Mouse (Mus musculus) mature B cell (primary cell): ENCODE data around the gene Jade2.

Experiments used
- in situ Hi-C: fragments of 300-500 bp; cut with MboI; formaldehyde crosslinking; loops from 2 replicates; pipeline ENCODE4 v1.14.3; 2019

The Jade2 gene

DNA sequence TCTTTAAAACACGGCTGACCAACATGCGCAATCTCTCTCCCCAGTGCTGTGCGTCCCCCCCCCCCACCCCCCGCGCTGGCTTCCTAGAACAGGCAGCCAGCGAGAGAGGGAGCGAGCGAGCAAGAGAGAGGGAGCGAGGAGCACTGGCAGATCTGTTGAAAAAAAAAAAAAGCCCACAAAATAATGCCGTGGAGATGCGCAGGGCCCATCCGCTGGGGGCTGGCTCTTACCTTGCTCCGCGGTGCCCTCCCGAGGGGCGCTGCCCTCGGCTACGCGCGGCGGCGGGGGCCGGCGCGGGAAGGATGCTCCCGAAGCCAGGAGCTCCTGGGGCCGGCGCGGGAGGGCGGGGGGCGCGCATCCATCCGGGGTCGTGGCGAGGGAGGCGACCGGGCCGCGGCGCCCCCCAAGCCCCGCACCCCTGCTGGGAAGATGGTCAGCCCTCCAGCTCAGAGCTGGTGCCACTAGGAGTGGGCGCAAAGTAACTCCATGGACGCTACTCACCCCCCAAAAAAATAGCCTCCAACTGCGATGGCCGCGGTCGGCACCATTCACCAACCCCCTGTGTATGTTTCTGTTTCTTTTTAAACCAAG lies at the start of gene Jade2:
TSS of gene Jade2 (minus strand) at position 573 of the 591 bp plus-strand sequence.
- in situ Hi-C loops = no loop called here

DNA sequence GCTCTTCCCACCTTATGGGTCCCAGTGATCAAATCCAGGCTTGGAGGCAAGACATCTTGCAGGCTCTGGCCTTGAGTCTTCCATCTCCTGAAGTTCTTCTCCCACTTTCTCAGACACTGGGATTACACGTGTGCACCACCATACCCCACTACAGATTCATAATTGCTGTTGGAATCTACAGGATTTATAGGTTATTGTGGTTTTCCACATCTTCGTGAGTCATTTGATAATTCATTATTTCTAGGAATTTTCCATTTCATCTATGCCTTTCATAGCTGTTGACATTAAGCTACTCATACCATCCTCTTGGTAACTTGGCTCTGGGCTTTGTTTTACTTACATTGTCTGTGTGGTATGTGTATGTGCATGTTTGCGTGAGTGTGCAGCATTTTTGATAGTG lies 46.8 kb upstream of the Jade2 start:
- in situ Hi-C loops = no loop called here

DNA sequence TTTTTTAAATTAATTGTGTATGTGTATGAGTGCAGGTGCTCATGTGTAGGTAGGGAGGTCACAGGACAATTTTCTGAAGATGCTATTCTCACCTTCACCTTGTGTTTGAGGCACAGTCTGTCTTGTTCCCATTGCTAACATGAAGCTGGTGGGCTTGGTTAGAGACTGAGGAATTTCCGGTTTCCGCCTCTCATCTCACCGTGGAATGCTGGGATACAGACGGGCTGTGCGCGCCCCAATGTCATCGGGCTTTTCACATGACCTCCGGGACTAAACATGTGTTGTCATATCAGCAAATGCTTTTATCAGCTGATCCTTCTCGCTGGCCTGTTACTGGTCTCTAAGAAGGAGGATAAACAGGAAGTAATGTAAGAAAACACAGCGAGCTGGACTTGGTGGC lies 42.2 kb upstream of the Jade2 start:
- in situ Hi-C loops = no loop called here

DNA sequence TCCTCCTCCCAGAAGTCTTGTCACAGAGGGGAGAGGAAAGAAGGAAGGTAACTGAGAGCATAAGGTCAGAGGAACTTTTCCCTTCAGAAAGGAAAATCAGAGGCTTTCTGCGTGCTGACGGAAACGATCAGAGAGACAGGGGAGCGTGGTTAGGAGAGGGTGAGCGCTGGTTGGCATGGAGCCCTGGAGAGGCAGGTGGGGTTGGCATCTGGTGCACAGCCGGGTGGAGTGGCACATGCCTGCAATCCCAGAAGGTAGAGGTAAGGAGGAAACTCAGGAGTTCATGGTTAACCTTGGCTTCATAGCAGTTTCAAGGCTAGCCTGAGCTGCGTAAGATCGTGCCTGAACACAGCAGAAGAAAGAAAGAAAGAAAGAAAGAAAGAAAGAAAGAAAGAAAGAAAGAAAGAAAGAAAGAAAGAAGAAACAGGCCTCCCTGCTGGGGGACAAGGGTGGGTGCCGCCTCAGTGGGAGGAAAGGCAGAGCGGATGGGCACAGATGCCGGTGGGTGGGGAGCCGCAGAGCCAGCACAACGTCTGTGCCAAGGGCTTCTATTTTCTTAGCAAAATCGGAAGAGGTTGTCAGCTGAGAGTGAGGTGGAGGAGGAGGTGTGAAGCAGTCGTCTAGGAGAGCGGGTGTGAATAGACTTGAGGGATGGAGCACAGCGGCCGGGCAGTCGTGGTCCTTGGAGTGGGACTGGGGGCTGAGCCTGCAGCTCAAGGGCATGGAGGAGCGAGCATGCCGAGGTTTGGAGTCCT lies 41.0 kb upstream of the Jade2 start:
- in situ Hi-C loops = no loop called here

DNA sequence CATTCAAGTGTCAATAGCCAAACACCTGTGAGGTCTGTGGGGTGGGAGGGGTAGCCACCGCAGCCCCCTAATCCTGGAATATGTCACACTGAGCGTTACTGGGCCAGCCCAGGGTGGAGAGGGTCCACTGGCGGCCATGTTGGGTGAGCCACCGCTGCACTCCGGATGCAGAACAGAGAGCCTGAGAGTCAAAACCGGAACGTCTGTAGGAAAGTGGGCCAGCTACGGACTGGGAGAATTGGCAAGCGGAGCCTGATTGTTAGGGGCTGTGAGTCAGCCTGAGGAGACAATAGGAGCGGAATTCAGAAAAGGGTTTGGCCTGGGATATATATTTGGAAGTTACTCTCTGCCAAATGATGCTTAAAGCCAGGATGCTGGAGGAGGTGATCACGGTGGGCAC lies 39.9 kb upstream of the Jade2 start:
- in situ Hi-C loops = no loop called here

DNA sequence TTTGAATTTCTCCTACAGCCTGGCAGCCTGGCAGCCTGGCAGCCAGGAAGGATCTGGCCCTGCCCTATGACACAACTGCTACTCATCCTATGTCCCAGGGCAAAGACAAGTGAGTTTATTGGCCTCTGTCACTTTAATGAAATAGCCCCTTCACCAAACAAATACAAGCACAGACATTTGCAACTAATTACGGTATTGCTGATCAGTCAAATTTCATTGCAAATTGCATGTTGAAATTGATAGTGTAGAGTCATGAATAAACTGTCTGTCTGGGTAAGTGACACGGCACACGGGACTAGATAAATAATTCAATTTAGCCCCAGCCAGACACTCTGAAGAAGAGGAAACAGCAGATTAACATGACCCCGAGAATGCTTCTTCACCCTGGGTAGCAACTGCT lies 38.6 kb upstream of the Jade2 start:
- in situ Hi-C loops = no loop called here

DNA sequence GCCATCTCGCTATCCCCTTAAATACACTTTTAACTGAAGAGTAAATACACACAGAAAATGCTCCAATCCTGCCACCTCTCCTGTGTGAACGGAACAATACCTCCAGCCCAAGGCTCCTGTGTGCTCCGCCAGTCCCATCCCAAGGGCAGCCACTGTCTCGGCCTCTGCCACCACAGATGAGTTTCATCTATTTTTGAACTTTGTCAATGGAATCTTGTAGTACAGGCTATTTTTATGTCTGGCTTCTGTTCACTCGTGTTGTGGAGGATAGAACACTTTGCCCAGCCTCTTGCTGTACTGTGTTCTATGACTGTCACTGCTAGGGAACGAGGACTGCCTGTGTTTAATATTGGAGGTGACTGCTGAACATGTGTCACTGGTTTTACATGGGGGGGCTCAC lies 28.2 kb upstream of the Jade2 start:
- in situ Hi-C loops = no loop called here

DNA sequence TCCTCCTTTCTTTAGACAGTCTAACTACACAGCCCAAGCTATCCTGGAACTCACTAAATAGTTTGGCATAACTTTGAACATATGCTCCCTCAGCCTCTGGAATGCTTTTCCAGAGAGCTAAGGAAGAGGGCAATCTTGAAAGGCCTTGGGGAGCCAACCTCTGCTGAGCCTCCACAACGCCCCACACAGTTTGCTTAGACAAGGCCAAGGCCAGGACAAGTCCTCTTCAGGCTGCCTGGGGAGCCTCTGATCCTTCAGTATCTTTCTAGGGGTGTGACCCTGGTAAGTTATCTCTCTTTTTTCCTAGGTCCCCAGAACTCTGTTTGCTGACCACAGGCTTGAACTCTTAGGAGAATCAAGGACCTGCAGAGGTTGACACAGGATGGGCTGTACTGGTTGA lies 26.6 kb upstream of the Jade2 start:
- in situ Hi-C loops = no loop called here

DNA sequence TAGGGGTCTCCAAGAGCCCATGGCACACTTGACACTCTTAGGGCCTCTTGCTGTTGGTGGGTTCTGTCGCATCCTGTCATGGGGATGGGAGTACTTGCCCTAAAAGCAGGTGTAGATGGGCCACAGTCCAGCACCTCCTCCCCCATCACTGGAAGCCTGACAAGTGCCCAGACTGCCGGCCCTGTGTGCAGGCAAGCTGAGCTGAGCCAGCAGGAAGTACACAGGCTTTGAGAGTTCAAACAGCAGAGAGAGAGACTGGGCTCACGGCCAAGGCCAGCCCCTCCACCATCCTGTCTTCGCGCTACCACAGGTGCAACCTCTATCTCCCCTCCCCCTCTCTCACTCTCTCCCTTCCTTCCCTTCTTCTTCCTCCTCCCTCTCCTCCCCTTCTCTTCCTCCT lies 26.2 kb upstream of the Jade2 start:
- in situ Hi-C loops = no loop called here

DNA sequence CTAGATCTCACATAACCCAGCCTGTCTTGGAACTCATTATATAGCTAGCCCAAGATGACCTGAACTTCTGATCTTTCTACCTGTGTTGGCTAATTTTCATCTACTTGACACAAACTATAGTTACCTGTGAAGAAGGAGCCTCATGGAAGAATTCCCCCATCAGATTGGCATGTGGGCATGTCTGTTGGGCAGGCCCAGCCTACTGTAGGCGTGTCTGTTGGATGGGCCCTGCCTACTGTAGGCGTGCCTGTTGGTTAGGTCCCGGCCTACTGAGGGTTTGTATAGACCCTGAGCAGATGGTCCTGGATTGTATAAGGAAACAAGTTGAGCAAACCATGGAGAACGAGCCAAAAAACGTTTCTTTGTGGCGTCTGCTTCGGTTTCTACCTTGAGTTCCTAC lies 24.3 kb upstream of the Jade2 start:
- in situ Hi-C loops = no loop called here

DNA sequence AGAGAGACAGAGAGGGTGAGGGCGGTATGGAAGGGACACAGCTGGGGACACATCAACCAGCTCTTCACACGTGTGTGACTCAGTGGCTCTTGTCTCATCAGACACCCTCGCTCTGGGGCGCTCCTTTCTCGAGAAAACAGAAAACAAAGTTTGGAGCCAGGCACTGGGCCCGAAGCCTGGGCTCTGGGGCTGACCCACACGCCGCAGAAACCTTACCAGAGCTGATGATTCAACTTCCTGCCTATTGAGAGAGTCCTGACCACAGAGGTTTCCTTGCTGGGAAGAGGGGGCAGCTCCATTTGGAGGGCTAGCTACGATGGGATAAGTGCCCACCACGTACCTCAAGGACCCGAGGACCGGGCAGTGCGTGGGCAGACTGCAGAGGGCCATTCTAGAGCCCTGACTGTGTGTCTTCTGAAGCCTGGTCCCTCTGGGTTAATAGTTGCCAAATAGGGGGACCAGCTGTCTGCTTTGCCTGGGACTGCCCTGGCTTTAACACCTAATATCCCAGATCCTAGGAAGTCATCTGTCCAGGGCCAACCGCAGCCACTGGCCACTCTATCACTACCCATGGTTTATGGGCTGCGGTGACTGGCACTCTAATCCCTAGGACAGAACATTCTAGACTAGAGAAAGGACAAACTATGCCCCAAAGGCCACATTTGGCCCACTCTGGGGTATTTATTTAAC lies 23.7 kb upstream of the Jade2 start:
- in situ Hi-C loops = no loop called here

DNA sequence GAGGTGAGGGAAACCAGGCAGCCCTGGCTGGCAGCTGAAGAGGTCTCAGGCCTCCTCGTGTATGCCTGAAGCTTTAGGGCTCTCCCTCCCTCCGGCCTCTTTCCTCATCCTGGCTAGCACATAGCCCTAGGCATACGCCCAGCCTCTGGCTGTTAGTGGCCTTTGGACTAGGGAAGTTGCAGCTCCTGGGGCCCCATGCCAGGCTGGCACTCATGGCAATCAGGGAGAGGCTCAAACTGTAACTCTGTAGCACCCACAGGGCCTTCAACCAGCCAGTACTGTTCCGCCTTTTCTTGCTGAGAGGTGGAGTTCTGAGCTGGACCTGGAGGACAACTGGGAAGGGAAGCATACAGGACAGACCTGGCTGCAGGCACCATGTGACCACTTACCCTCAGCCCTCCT lies 19.5 kb upstream of the Jade2 start:
- in situ Hi-C loops = no loop called here

DNA sequence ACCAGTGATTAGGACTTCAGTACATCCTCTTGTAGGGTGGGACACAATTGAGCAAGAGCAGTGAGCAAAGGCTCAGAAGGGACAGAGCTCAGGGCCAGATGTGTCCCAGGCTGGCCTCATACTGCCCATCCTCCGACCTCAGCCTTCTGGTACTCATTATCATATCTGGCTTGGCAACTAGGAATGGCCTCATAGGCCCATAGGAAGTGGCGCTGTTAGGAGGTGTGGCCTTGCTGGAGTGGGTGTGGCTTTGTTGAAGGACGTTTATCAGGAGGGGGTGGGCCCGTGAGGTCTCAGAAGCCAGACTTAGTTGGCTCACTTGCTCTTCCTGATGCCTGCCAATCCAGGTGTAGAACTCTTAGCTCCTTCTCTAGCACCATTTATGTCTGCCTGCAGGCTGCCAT lies 18.3 kb upstream of the Jade2 start:
- in situ Hi-C loops = no loop called here

DNA sequence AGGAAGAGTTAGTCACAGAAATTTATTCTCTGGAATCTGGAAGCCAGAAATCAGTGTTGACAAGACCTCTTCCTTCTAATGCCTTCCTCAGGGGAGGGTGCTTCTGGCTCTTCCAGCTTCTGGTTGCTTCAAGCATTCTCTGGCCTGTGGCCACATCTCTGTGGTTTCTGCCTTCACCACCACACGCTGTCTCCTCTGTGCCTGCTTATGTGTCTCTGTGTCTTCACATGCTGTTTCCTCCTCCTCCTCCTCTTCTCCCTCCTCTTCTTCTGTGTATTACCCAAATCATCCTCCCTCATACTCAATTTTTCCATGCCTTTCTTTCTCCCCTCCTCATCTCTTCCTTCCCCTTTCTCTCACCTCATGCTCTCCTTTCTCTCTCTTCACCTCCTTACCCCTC lies 17.6 kb upstream of the Jade2 start:
- in situ Hi-C loops = no loop called here

DNA sequence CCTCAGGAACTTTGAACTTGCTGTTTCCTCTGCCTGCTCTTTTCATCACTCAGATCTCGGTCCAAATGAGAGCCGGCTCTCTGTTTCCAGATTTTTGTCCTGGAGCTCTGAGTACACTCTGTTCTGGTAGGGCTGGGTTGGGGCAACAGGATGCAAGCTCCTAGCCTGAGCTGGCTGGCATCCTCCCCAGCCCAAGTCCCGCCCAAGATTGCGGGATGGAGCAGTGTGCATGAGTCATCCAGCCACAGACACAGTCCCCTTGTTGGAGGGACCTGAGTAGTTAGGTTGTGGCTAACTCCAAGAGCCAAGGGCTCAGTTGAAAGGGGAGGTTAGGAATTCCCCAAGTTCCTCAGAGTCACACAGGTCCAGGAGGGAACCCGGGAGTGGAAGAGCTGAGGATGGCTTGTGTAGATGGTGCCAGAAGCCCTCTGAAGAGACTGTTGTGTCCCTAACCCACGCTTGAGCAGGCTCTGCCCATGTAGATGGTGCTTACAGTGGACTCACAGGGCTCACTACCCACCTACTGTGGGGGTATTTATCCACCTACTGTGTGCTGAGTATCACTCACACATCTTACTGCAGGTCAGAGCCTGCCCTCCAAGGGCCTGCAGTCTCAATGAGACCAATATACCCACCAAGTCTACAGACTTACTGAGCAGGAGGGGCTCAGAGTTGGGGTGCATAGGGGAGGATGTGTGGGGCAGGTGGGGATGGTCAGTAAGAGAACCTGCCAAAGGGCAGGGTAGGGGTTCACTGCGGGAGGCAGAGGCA lies 17.0 kb upstream of the Jade2 start:
- in situ Hi-C loops = no loop called here

DNA sequence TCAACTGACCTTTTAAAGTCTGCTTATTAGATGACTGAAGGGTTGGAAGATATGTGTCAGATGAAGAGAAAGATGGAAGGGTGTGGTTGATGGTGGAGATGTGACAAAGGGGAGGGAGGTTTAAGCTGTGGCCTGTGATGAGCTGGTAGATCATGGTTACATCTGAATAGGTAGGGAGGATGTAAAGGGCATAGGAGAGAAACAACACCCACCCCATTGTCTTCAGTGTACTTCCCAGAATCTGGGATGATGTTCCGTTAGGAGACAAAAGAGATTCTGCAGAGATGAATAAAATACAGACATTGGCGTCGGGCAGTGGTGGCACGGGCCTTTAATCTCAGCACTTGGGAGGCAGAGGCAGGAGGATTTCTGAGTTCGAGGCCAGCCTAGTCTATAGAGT lies 15.7 kb upstream of the Jade2 start:
- in situ Hi-C loops = no loop called here

DNA sequence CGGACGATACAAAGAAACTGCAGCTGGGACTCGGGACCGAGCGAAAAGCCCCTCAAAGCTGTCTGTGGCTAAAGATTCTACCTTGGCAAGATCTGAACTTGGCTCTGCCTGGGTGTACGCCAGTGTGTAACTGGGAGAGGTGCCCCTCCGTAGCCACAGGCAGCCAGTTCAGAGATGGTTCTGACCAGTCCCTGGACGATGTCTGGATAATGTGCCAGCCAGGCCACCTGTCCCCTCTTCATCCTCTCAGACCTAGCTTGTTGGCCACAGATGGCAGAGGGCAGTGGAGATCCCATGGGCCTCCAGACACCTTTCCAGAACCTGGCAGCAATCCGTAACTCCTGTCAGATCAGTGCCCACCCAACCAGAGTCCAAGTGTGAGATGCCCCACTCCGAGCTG lies 9.8 kb upstream of the Jade2 start:
- in situ Hi-C loops = no loop called here

DNA sequence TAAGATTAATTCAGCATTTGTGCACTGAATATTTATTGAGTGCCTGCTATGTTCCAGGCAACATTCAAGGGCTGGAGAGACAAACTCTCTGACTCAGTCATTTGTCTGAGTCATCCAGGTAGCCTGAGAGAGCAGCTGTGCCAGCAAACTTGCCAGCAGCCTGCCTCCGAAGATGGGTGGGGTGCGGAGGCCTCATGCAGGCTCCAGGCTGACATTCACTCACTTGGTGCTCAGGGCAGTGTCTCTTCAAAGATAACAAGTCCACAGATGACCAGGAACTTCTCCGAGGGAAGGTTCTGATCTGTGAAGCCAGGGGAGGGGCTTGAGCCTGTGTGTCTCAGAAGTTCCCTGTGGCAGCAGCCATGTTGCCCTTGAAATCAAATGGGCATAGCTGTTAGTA lies 8.6 kb upstream of the Jade2 start:
- in situ Hi-C loops = no loop called here

DNA sequence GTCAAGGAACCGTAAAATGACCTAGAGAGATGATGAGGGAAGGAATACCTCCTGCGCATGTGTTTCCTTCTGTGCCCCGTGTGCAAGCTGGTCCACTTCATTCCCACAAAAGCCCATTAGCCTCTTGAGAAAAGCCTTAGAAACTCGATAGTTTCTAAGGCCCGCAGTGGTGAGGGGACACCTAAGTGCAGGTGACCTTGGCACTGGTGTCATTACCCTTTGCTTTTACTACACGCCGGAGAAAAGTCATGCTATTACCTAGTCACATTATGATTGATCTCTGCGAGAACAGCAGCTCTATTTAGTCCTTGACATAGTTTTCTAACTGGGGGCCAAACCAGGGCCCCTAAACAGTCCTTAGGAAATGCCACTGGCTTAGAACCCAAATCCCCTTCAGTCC lies 3.2 kb upstream of the Jade2 start:
- in situ Hi-C loops = no loop called here

DNA sequence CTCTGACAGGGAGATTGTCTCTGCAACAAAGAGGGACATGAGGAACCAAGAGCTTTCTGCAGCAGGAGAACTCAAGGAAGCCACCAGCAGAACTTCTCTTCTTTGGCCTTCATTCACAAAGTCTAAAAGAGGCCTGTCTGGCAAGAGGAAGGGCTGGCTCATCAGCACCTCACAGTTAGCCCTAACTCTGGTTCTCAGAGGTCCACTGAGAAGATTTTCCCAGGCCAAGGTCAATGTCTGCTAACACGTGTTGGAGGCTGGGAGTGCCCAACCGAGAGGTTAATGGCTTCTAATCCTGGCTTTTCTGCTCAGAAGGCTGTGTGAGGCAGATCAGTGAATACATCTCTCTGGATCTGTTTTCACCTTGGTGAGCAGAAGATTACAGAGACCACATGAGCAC lies 2.1 kb upstream of the Jade2 start:
- in situ Hi-C loops = no loop called here

DNA sequence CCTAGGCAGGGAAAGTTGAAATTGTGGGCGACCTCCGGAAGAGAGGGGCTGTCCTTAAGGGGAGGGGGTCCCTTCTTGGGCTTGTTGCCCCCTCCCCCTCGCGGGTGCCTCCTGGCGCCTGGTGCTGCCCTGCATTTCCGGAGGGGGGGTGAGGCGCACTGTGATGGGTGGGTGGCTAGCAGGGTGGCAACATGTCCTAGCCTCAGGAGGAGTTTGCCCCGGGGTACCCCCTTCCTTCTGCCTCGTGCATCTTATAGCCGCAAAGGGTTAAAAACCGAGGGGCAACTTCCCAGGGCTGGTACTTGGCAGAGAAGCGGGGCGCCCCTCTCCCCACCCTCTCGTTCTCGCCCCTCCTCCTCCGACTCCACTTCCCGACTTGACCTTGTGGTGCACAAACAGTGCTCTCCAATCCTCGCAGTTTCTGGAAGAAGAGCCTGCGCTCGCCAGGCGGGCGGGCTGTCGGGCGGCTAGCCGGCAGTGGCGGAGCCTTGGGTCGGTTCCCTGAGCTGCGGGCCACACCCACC lies 1.1 kb upstream of the Jade2 start:
- in situ Hi-C loops = no loop called here

DNA sequence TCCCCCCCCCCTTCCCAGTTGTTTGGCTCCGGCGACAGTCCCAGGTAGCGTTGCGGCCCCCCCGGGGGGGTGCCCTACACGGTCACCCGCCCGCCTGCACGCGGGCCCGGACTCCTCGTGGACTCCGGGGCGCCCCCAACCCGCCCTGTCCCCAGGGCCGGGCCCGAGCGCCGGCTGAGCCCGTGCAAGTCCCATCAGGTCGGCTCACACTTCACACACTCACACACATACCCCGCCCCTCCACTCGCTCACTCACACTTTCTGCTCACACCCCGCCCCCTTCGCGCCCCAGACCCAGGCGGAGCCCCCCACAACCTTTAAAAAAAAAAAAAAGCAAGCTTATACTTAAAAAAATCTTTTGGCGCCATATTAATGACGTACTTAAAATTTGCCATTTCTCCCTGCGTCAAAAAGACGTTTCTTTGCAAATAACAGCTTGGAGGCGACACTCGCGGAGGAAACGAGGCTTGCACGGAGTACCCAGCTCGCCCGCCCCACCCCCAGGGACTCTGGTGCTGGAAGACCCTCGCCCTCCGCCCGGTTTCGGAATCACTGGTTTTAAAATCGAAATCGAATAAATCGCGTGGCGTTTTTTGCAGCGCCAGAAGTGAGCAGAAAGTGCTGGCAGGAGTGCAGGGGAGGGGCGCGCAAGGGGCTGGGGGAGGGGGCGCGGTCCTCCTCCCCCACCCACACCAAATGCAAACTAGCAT lies 520 bp upstream of the Jade2 start:
- in situ Hi-C loops = no loop called here
